Mouse (Mus musculus) gastrocnemius, postnatal 36 days (tissue): ENCODE measurements at regions not wholly inside any gene's neighbourhood (a gene's known extent, or its start where the extent isn't known, plus 50 kb on each side); places are given as distances from the start of the nearest gene placed in this dataset.

Source experiments
- DNase-seq, 2 experiments: peaks; one replicate each; pipeline ENCODE4 v3.0.0; 2022
- intact Hi-C: fragments of 180-260 bp; cut with DNase I; formaldehyde crosslinking; loops from one replicate; pipeline ENCODE4 v1.15.1; 2025

- intact Hi-C loops: no loop called here
- DNase-seq: peak in 1 of 2 experiments; percentile 58
Observed at GRCm38 (mm10) chr15:85658101-85658885, 76.0 kb upstream of the Wnt7b start.

- intact Hi-C loops: no loop called here
- peak in 1 of 2 experiments; percentile 15 for DNase-seq
Observed at GRCm38 (mm10) chr15:85660528-85661392, 74.0 kb upstream of the Ppara start.

- intact Hi-C loops: no loop called here
- DNase-seq: peak in 1 of 2 experiments; percentile 15
Observed at GRCm38 (mm10) chr15:85661393-85661690, 73.4 kb upstream of the Ppara start.

- intact Hi-C loops: no loop called here
Observed at GRCm38 (mm10) chr15:85661771-85662170, 73.0 kb upstream of the Ppara start.

GRCm38 (mm10) chr15:85662271-85662670 is 72.5 kb upstream of the Ppara start:
- intact Hi-C loops: no loop called here
- peak in 1 of 2 experiments; percentile 10 for DNase-seq

More at GRCm38 (mm10) chr15:85661771-85662170, 73.0 kb upstream of the Ppara start:
- no peak for DNase-seq

- peak in 1 of 2 experiments; percentile 13 for DNase-seq
- intact Hi-C loops: no loop called here
Observed at GRCm38 (mm10) chr15:85662673-85663072, 72.1 kb upstream of the Ppara start.

GRCm38 (mm10) chr15:85663757-85664431 is 70.9 kb upstream of the Ppara start:
- intact Hi-C loops: no loop called here
- peak in 1 of 2 experiments; percentile 21 for DNase-seq

- intact Hi-C loops: no loop called here
- peak in 1 of 2 experiments; percentile 32 for DNase-seq
Observed at GRCm38 (mm10) chr15:85664432-85664828, 70.4 kb upstream of the Ppara start.

- intact Hi-C loops: no loop called here
Observed at GRCm38 (mm10) chr15:85665181-85665821, 69.5 kb upstream of the Ppara start.

GRCm38 (mm10) chr15:85666496-85666895 is 68.3 kb upstream of the Ppara start:
- DNase-seq: peak in 1 of 2 experiments; percentile 37
- intact Hi-C loops: no loop called here

More at GRCm38 (mm10) chr15:85665181-85665821, 69.5 kb upstream of the Ppara start:
- DNase-seq: peak in 1 of 2 experiments; percentile 24

GRCm38 (mm10) chr15:85667381-85667791 is 67.4 kb upstream of the Ppara start:
- DNase-seq: peak in 1 of 2 experiments; percentile 46
- intact Hi-C loops: no loop called here

GRCm38 (mm10) chr15:85667906-85668590 is 66.7 kb upstream of the Ppara start:
- DNase-seq: no peak
- intact Hi-C loops: no loop called here

GRCm38 (mm10) chr15:85668871-85669651 is 65.7 kb upstream of the Ppara start:
- intact Hi-C loops: no loop called here
- peak in 1 of 2 experiments; percentile 40 for DNase-seq

- DNase-seq: peak; percentile 75 to 82
- intact Hi-C loops: loop anchor here (5.0 kb wide), 1 partner anchor 38 kb away; no protein-coding TSS in a partner anchor
Observed at GRCm38 (mm10) chr15:85669652-85670175, 65.1 kb upstream of the Ppara start.

GRCm38 (mm10) chr15:85670176-85670788 is 64.5 kb upstream of the Ppara start:
- peak; percentile 60 to 80 for DNase-seq
- intact Hi-C loops: loop anchor here (5.0 kb wide), 1 partner anchor 37 kb away; no protein-coding TSS in a partner anchor

GRCm38 (mm10) chr15:85670789-85671700 is 63.7 kb upstream of the Ppara start:
- peak; percentile 87 to 88 for DNase-seq
- intact Hi-C loops: loop anchor here (5.0 kb wide), 1 partner anchor 36 kb away; no protein-coding TSS in a partner anchor

- peak in 1 of 2 experiments; percentile 47 for DNase-seq
- intact Hi-C loops: loop anchor here (2.0 to 5.0 kb wide), 2 partner anchors 15 to 36 kb away; no protein-coding TSS in a partner anchor
Observed at GRCm38 (mm10) chr15:85671701-85672191, 63.0 kb upstream of the Ppara start.
